In genomic region chr11:97602223-97602622, GRCm38 (mm10) we compare ENCODE assay signal across 15 mouse cellular contexts. TPM values are rescaled to one million over a fixed set of nuclear protein-coding genes. Genes with fewer than 3 reads are reported as not detected.
"Had no signal": no experiment of that assay in that cellular context is flagged by ENCODE, and none has a peak within 500 bp of the region (broad histone marks: within the 10 kb centered on the region; RNA-seq: fewer than 3 reads in every experiment).

No protein-coding gene starts in this region.

- DNase-seq: kidney, postnatal 25 days; lung, embryonic 14.5 days; lung, postnatal 10 days; lung, postnatal 4 days; right cerebral cortex, adult 18-20 months; right cerebral cortex, postnatal 25 days; thymus, postnatal 36 days had no signal

- H3K4me1 ChIP-seq: kidney, embryonic 15.5 days; limb, embryonic 10.5 days; liver, embryonic 15.5 days; neural tube, embryonic 15.5 days had no signal

- H3K4me3 ChIP-seq: kidney, embryonic 15.5 days; limb, embryonic 10.5 days; liver, embryonic 15.5 days; myocyte; neural tube, embryonic 15.5 days had no signal

- H3K9me3 ChIP-seq: kidney, embryonic 15.5 days; limb, embryonic 10.5 days; liver, embryonic 15.5 days; neural tube, embryonic 15.5 days had no signal

- H3K27ac ChIP-seq: kidney, embryonic 15.5 days; limb, embryonic 10.5 days; liver, embryonic 15.5 days; neural tube, embryonic 15.5 days had no signal

- H3K27me3 ChIP-seq: neural tube, embryonic 15.5 days had no signal

- H3K9ac ChIP-seq: kidney, embryonic 15.5 days; liver, embryonic 15.5 days; lung, embryonic 14.5 days; neural tube, embryonic 15.5 days had no signal

- H3K4me2 ChIP-seq: kidney, embryonic 15.5 days; liver, embryonic 11.5 days; liver, embryonic 15.5 days; lung, embryonic 14.5 days; midbrain, embryonic 11.5 days; neural tube, embryonic 15.5 days had no signal

- H3K36me3 ChIP-seq: kidney, embryonic 15.5 days; limb, embryonic 10.5 days; liver, embryonic 15.5 days; neural tube, embryonic 15.5 days had no signal

RNA-seq across cellular contexts. Expression of gene Srcin1, which starts 26.2 kb away (rescaled TPM):
- total RNA-seq: megakaryocyte, adult 5-6 weeks had no signal
- polyA plus RNA-seq: liver, embryonic 15.5 days; myocyte had no signal
